Mouse (Mus musculus): ENCODE measurements at regions not wholly inside any gene's neighbourhood (a gene's known extent, or its start where the extent isn't known, plus 50 kb on each side); places are given as distances from the start of the nearest gene placed in this dataset.

DNA sequence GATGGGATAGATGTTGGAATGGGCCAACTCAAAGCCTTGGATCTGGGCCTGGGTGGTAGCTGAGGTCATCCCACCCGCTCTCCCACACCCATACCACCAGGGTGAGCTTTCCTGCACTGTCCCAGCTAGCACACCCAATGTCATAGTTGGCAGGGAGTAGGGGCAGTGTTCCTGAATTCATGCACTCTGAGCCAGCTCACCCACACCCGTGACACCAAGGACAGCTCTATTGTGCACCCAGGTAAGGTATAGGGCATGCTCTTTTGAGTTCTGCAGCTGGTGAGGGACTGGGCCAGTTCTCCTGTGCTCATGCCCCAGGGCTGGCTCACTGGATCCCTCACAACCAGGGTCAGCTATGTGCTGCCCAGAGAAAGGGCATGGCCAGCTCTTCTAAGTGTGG lies 64.8 kb upstream of the Peli2 start:
- no peak for TF ChIP-seq CTCF (IDR thresholded peaks at IDR 0.05; ENCODE audit: insufficient read depth, low read length)
- TF ChIP-seq POLR2A (IDR thresholded peaks at IDR 0.05; ENCODE audit: borderline replicate concordance, extremely low read depth, low read depth, low read length), result no peak

All from lung, adult 2 months (tissue).